Mouse (Mus musculus) limb, embryonic 13.5 days (tissue): ENCODE results near the gene Catip. TPM values are rescaled to one million over a fixed set of nuclear protein-coding genes. Genes with fewer than 3 reads are reported as not detected.
"Not testable (repeated sequence)": the region's sequence is repeated elsewhere in the genome, so short reads cannot be mapped to it uniquely, and the experiment has no call there.

Experiments used
- ATAC-seq: fragments of 200-750 bp; cut with Nextera tagmentation; 2 replicates; pipeline ENCODE4 v1.8.0; 2017; ENCODE audit warnings: low read depth, moderate number of reproducible peaks, moderate TSS enrichment; ENCODE audit not compliant: low FRiP score
- H3K27ac ChIP-seq: fragments of 300-500 bp; sonication (generic); 2 replicates; pipeline ENCODE4 v1.5.1; 2015; ENCODE audit warnings: inconsistent platforms, mild to moderate bottlenecking, moderate library complexity
- H3K27me3 ChIP-seq: fragments of 300-500 bp; sonication (generic); 2 replicates; pipeline ENCODE4 v1.6.1; 2015; ENCODE audit warnings: mild to moderate bottlenecking, inconsistent platforms
- H3K36me3 ChIP-seq: fragments of 300-500 bp; sonication (generic); 2 replicates; pipeline ENCODE4 v1.6.1; 2015; ENCODE audit warnings: inconsistent platforms, mild to moderate bottlenecking, moderate library complexity
- H3K4me1 ChIP-seq: fragments of 300-500 bp; sonication (generic); 2 replicates; pipeline ENCODE4 v1.6.1; 2015; ENCODE audit warnings: inconsistent platforms
- H3K4me2 ChIP-seq: fragments of 300-500 bp; sonication (generic); replicated peaks from 2 replicates; pipeline ENCODE4 v1.6.1; 2015; ENCODE audit warnings: inconsistent platforms, mild to moderate bottlenecking, moderate library complexity
- H3K4me3 ChIP-seq: fragments of 300-500 bp; sonication (generic); 2 replicates; pipeline ENCODE4 v1.5.1; 2015; ENCODE audit warnings: moderate library complexity, mild to moderate bottlenecking, inconsistent platforms
- H3K9ac ChIP-seq: fragments of 300-500 bp; sonication (generic); 2 replicates; pipeline ENCODE4 v1.6.1; 2015; ENCODE audit warnings: mild to moderate bottlenecking, inconsistent platforms
- H3K9me3 ChIP-seq: fragments of 300-500 bp; sonication (generic); 2 replicates; pipeline ENCODE4 v1.6.1; 2016; ENCODE audit warnings: inconsistent platforms
- WGBS: fragments of 180-500 bp; shearing (Covaris S2); methylation state at CpG from one replicate; pipeline ENCODE4 v1.1.7; 2015; 5-methylcytosine and 5-hydroxymethylcytosine counted together
- polyA plus RNA-seq: library from polyadenylated mRNA; unstranded; fragments of >200 nt; fragmentation: Nextera tagmentation; extraction: Ambion mirVana; gene quantifications from 2 replicates; pipeline ENCODE4 v1.2.1, GENCODE M21; 2015

Catip gene
- polyA plus RNA-seq, 1 experiment from 2014 or later, result 1.5 TPM

DNA sequence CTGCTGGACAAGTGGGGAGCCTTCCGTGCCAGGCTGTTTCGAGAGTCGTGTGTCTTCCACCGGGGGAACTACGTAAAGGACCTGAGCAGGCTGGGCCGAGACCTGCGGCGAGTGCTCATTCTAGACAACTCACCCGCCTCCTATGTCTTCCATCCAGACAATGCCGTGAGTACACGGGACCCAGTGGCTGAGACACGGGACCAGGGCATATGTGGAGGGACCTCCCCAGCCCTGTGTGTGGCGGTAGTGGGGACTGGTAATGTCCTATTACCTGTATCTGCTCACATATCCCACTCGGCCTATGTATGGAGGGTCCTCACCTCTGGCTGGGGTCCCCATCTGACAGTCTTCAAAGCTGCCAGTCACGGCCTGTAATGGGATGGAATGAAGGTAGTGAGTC lies 33.0 kb downstream of the Catip start:
- Histone ChIP-seq H3K27ac (no peak overlapping the region), H3K4me1 (peaks cover 44% of the 10 kb centered on the region), H3K36me3 (peaks cover 25% of the 10 kb centered on the region), H3K9ac (no peak overlapping the region), H3K4me2 (no peak overlapping the region), H3K27me3 (no peaks in the 10 kb centered on the region), H3K4me3 (no peak overlapping the region), H3K9me3 (no peaks in the 10 kb centered on the region)
- no peak for ATAC-seq
- WGBS, result 91% methylated on average over 15 of the region's 15 CpGs

- WGBS, result 84% methylated on average over 13 of the region's 13 CpGs
- Histone ChIP-seq H3K27ac (no peak overlapping the region), H3K27me3 (no peaks in the 10 kb centered on the region), H3K4me2 (no peak overlapping the region), H3K9ac (no peak overlapping the region), H3K4me1 (peaks cover 40% of the 10 kb centered on the region), H3K36me3 (peaks cover 25% of the 10 kb centered on the region), H3K9me3 (no peaks in the 10 kb centered on the region), H3K4me3 (no peak overlapping the region)
- ATAC-seq, result no peak
Observed at GRCm38 (mm10) chr1:74395290-74395689, 33.4 kb downstream of the Catip start.

- ATAC-seq, result not testable (repeated sequence)
- H3K4me3 ChIP-seq, result peak overlapping the region; percentile 46
Observed at GRCm38 (mm10) chr1:74396456-74397222, 34.7 kb downstream of the Catip start.

DNA sequence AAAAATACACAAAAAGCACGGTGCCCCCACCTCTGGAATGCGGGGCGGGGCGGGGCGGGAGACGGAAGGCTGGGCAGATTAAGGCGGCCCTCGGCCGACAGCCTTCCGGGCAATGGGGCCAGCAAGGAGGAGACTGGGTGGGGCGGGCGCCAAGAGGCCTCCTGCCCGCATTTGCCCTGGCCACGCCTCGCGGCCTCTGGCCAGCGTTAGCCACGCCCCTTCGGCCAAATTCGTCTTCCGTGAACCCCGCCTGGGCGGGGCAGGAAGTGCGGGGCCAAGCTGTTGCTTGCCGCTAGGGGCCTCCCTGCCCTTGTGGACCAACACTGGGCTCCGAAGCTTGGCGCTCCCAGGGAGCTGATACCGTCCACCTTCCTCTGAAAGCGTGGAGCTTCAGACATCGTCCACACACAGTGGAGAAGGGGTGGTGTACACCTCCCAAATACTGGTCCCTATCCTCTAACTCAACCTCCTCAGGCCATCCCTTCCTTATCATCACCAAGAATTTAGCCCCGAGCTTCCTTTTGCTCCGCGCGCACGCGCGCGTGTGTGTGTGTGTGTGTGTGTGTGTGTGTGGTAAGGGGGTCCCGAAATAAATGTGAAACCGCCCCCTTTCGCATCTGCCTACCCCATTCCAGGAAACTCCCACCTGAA lies 35.5 kb downstream of the Catip start:
- under 1% methylated on average over 41 of the region's 41 CpGs for WGBS
- Histone ChIP-seq H3K4me3 (peak overlapping the region; percentile 46), H3K36me3 (peaks cover 25% of the 10 kb centered on the region), H3K4me2 (peak overlapping the region; percentile 80), H3K4me1 (peaks cover 31% of the 10 kb centered on the region), H3K9ac (peak overlapping the region; percentile 70), H3K9me3 (no peaks in the 10 kb centered on the region), H3K27me3 (no peaks in the 10 kb centered on the region), H3K27ac (peak overlapping the region; percentile 90)
- peak; percentile 91 for ATAC-seq

More at GRCm38 (mm10) chr1:74396456-74397222, 34.7 kb downstream of the Catip start:
- H3K36me3 ChIP-seq, result peaks cover 25% of the 10 kb centered on the region
- peak overlapping the region; percentile 90 for H3K27ac ChIP-seq
- H3K9me3 ChIP-seq, H3K27me3 ChIP-seq: not testable (repeated sequence)
- 5% methylated on average over 12 of the region's 12 CpGs for WGBS
- peak overlapping the region; percentile 70; the same call in 1 of the 2 replicates for H3K9ac ChIP-seq
- peak overlapping the region; percentile 80 for H3K4me2 ChIP-seq
- H3K4me1 ChIP-seq, result peaks cover 32% of the 10 kb centered on the region

- H3K27me3 ChIP-seq, result no peaks in the 10 kb centered on the region
- H3K4me2 ChIP-seq, result peak overlapping the region; percentile 80
- 4% methylated on average over 11 of the region's 11 CpGs for WGBS
- H3K27ac ChIP-seq, result peak overlapping the region; percentile 90
- H3K9ac ChIP-seq, result peak overlapping the region; percentile 70
- H3K4me3 ChIP-seq, result peak overlapping the region; percentile 46
- peaks cover 25% of the 10 kb centered on the region for H3K36me3 ChIP-seq
- H3K9me3 ChIP-seq, result no peaks in the 10 kb centered on the region
- no peak; the same call in 1 of the 2 replicates for ATAC-seq
- peaks cover 25% of the 10 kb centered on the region for H3K4me1 ChIP-seq
Observed at GRCm38 (mm10) chr1:74397919-74398451, 36.1 kb downstream of the Catip start.

DNA sequence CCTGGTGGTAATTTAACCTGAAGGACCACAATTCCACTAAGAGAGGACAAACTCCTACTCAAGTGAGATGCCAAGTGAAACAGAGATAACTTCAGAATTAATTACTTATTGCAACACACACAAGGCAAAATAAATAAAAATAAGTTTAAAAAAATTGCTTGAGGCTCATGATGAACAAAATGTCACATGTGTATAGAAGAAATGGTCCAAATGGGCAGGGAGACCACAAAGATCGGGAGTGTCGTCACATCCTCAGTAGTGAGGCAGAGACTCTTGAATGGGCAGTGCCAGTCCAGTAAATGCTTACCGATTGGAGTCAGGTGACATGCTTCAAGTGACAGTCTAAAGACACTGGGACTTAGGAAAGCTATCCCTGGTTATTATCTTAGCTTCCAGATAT lies 38.6 kb downstream of the Catip start:
- H3K27me3 ChIP-seq, result no peaks in the 10 kb centered on the region
- no peak overlapping the region for H3K9ac ChIP-seq
- H3K9me3 ChIP-seq, result no peaks in the 10 kb centered on the region
- 0 out of 2 replicates have a peak, but pooled peaks cover 6% of the 10 kb centered on the region for H3K4me1 ChIP-seq
- no peak overlapping the region for H3K27ac ChIP-seq
- ATAC-seq, result no peak
- WGBS, result 87% methylated on average over 3 of the region's 3 CpGs
- H3K4me2 ChIP-seq, result no peak overlapping the region
- no peak overlapping the region for H3K4me3 ChIP-seq
- H3K36me3 ChIP-seq, result no peaks in the 10 kb centered on the region

DNA sequence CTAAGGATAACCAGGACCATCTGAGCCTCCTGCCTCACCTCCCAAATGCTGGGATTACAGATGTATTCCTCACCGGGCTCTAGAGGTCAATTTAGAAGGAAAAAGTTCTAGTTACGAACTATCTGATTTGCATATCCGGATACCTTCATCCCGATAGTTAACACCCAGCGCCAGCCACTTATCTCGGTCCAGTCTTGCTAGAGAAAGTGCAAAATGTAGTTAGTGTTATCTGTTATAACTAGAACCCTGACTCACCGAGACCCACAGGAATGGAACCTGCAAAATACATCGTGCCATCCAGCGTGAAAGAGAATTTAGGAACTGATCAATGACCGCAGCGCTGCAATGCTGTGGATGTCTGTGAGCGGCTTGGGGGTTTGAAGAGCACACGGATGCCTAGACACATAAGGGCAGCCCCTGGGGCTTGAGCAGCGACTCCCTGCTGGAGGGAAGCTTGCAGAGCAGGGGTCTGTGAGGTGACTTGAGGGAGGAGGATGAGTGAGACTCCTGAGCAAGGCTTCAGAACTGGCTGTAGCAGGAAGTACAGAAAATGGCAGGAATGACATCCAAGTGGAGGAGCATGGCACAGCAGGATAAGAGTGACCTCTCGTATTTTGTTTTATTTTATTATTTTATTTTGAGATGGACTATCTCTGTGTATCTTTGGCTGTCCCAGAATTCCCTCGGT lies 39.3 kb downstream of the Catip start:
- 57% methylated on average over 16 of the region's 16 CpGs for WGBS
- H3K9ac ChIP-seq, result no peak overlapping the region
- H3K27me3 ChIP-seq, result no peaks in the 10 kb centered on the region
- H3K36me3 ChIP-seq, result no peaks in the 10 kb centered on the region
- H3K4me3 ChIP-seq, result no peak overlapping the region
- H3K9me3 ChIP-seq, result no peaks in the 10 kb centered on the region
- no peak overlapping the region for H3K27ac ChIP-seq
- H3K4me2 ChIP-seq, result no peak overlapping the region
- 0 out of 2 replicates have a peak, but pooled peaks cover 6% of the 10 kb centered on the region for H3K4me1 ChIP-seq
- no peak for ATAC-seq

GRCm38 (mm10) chr1:74404206-74404605 lies 42.3 kb downstream of the Catip start:
- Histone ChIP-seq H3K9ac (no peak overlapping the region), H3K27ac (no peak overlapping the region), H3K4me3 (no peak overlapping the region), H3K9me3 (no peaks in the 10 kb centered on the region), H3K27me3 (no peaks in the 10 kb centered on the region), H3K4me2 (no peak overlapping the region), H3K4me1 (peaks cover 8% of the 10 kb centered on the region; the same call in 1 of the 2 replicates), H3K36me3 (no peaks in the 10 kb centered on the region)
- 87% methylated on average over 4 of the region's 4 CpGs for WGBS
- ATAC-seq, result no peak

- Histone ChIP-seq H3K4me1 (peaks cover 8% of the 10 kb centered on the region; the same call in 1 of the 2 replicates), H3K27me3 (no peaks in the 10 kb centered on the region), H3K9ac (no peak within 1 kb of the TSS), H3K9me3 (no peaks in the 10 kb centered on the region), H3K4me3 (no peak within 1 kb of the TSS), H3K4me2 (no peak within 1 kb of the TSS), H3K27ac (no peak within 1 kb of the TSS), H3K36me3 (no peaks in the 10 kb centered on the region)
- ATAC-seq, result no peak
- 32% methylated on average over 15 of the region's 15 CpGs for WGBS
Observed at GRCm38 (mm10) chr1:74408589-74409504, 46.9 kb downstream of the Catip start, which contains the start of gene Vil1. Gene Vil1, plus strand, starts transcription at chr1:74409376.

- peaks cover 8% of the 10 kb centered on the region; the same call in 1 of the 2 replicates for H3K4me1 ChIP-seq
- H3K4me2 ChIP-seq, result no peak overlapping the region
- no peak overlapping the region for H3K4me3 ChIP-seq
- WGBS, result 54% methylated on average over 2 of the region's 2 CpGs
- no peak for ATAC-seq
- no peaks in the 10 kb centered on the region for H3K36me3 ChIP-seq
- no peak overlapping the region for H3K27ac ChIP-seq
- H3K27me3 ChIP-seq, result no peaks in the 10 kb centered on the region
- no peak overlapping the region for H3K9ac ChIP-seq
- H3K9me3 ChIP-seq, result 0 out of 2 replicates have a peak, but pooled peaks cover 3% of the 10 kb centered on the region
Observed at GRCm38 (mm10) chr1:74411753-74412325, 49.9 kb downstream of the Catip start.

GRCm38 (mm10) chr1:74412711-74413110 lies 50.8 kb downstream of the Catip start:
- Histone ChIP-seq H3K27ac (no peak overlapping the region), H3K9ac (no peak overlapping the region), H3K36me3 (no peaks in the 10 kb centered on the region), H3K4me1 (peaks cover 8% of the 10 kb centered on the region; the same call in 1 of the 2 replicates), H3K9me3 (0 out of 2 replicates have a peak, but pooled peaks cover 3% of the 10 kb centered on the region), H3K4me2 (no peak overlapping the region), H3K4me3 (no peak overlapping the region), H3K27me3 (no peaks in the 10 kb centered on the region)
- no peak for ATAC-seq
- WGBS, result 81% methylated on average over 8 of the region's 8 CpGs
